Mouse (Mus musculus) spleen, adult 2 months (tissue): ENCODE measurements around the gene Tnfaip8l1. TPM values are rescaled to one million over a fixed set of nuclear protein-coding genes. Genes with fewer than 3 reads are reported as not detected.

Experiments
- DNase-seq, 2 experiments: peaks; one replicate each; pipeline versions ENCODE4 v3.0.0 to v3.0.0-alpha.2; 2012 to 2021; ENCODE audit warnings: low spot score in 2 of 2, low read depth in 1 of 2
- H3K27ac ChIP-seq: fragments of 200-500 bp; 2 replicates; pipeline ENCODE4 v1.5.1; 2012; ENCODE audit warnings: low read length, inconsistent platforms; ENCODE audit not compliant: insufficient read depth
- H3K27me3 ChIP-seq: fragments of 200-500 bp; 2 replicates; pipeline ENCODE4 v1.6.1; 2012; ENCODE audit warnings: mild to moderate bottlenecking, moderate library complexity, low read length, inconsistent platforms; ENCODE audit not compliant: control insufficient read depth, insufficient read depth
- H3K36me3 ChIP-seq: fragments of 200-500 bp; 2 replicates; pipeline ENCODE4 v1.6.1; 2012; ENCODE audit warnings: mild to moderate bottlenecking, low read length, inconsistent platforms; ENCODE audit not compliant: control insufficient read depth, insufficient read depth
- H3K4me1 ChIP-seq: fragments of 200-500 bp; 2 replicates; pipeline ENCODE4 v1.6.1; 2011; ENCODE audit warnings: inconsistent platforms; ENCODE audit not compliant: control insufficient read depth, insufficient read depth, insufficient read length
- H3K4me3 ChIP-seq: fragments of 200-500 bp; 2 replicates; pipeline ENCODE4 v1.5.1; 2011; ENCODE audit warnings: mild to moderate bottlenecking, inconsistent platforms; ENCODE audit not compliant: insufficient read depth, insufficient read length; ENCODE audit errors: extremely low read depth
- CTCF ChIP-seq: fragments of 200-500 bp; IDR thresholded peaks from 2 replicates; pipeline ENCODE4 v1.5.1; 2011; ENCODE audit warnings: mild to moderate bottlenecking, inconsistent platforms; ENCODE audit not compliant: insufficient read depth, insufficient read length, insufficient replicate concordance; ENCODE audit errors: extremely low read depth
- POLR2A ChIP-seq: fragments of 200-500 bp; IDR thresholded peaks from 2 replicates; pipeline ENCODE4 v1.6.1; 2011; ENCODE audit warnings: low read depth, low read length, inconsistent platforms
- WGBS: fragments of 180-500 bp; shearing (Covaris S2); methylation state at CpG from one replicate; pipeline ENCODE4 v1.1.7; 2018; 5-methylcytosine and 5-hydroxymethylcytosine counted together
- polyA plus RNA-seq: library from polyadenylated mRNA; depleted of rRNA; stranded (reverse); fragments of >200 nt; gene quantifications from 2 replicates; pipeline ENCODE4 v1.2.3, GENCODE M21; 2012

The Tnfaip8l1 gene
- polyA plus RNA-seq, 1 experiment = 7.3 TPM

- peaks cover 6% of the 10 kb centered on the region for H3K4me1 ChIP-seq
- no peak overlapping the region for H3K4me3 ChIP-seq
- no peak for DNase-seq
- 59% methylated on average over 9 of the region's 9 CpGs for WGBS
- H3K36me3 ChIP-seq = no peaks in the 10 kb centered on the region
- H3K27me3 ChIP-seq = 0 out of 2 replicates have a peak, but pooled peaks cover 1% of the 10 kb centered on the region
- no peak overlapping the region for H3K27ac ChIP-seq
- no peak for TF ChIP-seq CTCF
- no peak for TF ChIP-seq POLR2A
These were observed 16.1 kb upstream of the Tnfaip8l1 start for GRCm38 (mm10) chr17:56146131-56146530.

GRCm38 (mm10) chr17:56147420-56147819, 14.9 kb upstream of the Tnfaip8l1 start:
- TF ChIP-seq POLR2A = no peak
- DNase-seq = no peak
- no peak overlapping the region for H3K27ac ChIP-seq
- 51% methylated on average over 12 of the region's 12 CpGs for WGBS
- H3K36me3 ChIP-seq = no peaks in the 10 kb centered on the region
- no peaks in the 10 kb centered on the region for H3K27me3 ChIP-seq
- H3K4me3 ChIP-seq = no peak overlapping the region
- peaks cover 6% of the 10 kb centered on the region for H3K4me1 ChIP-seq

- H3K27me3 ChIP-seq = no peaks in the 10 kb centered on the region
- H3K36me3 ChIP-seq = no peaks in the 10 kb centered on the region
- no peak overlapping the region for H3K27ac ChIP-seq
- H3K4me1 ChIP-seq = peaks cover 6% of the 10 kb centered on the region
- DNase-seq = peak; percentile 31 to 44
- TF ChIP-seq POLR2A = no peak
- TF ChIP-seq CTCF = no peak
- 22% methylated on average over 9 of the region's 9 CpGs for WGBS
- peak overlapping the region; percentile 46; the same call in 1 of the 2 replicates for H3K4me3 ChIP-seq
These were observed 14.0 kb upstream of the Tnfaip8l1 start for GRCm38 (mm10) chr17:56148280-56148679.

- TF ChIP-seq CTCF = no peak
- TF ChIP-seq POLR2A = no peak
- no peaks in the 10 kb centered on the region for H3K27me3 ChIP-seq
- whole genome bisulfite sequencing = 8% methylated on average over 30 of the region's 30 CpGs
These were observed 13.3 kb upstream of the Tnfaip8l1 start for GRCm38 (mm10) chr17:56148790-56149618.

GRCm38 (mm10) chr17:56149897-56150296, 12.4 kb upstream of the Tnfaip8l1 start:
- Histone ChIP-seq H3K4me3 (no peak overlapping the region), H3K27me3 (no peaks in the 10 kb centered on the region), H3K27ac (no peak overlapping the region), H3K4me1 (peaks cover 6% of the 10 kb centered on the region), H3K36me3 (no peaks in the 10 kb centered on the region)
- no peak for DNase-seq
- 31% methylated on average over 2 of the region's 2 CpGs for WGBS
- TF ChIP-seq POLR2A (no peak), CTCF (no peak)

More at GRCm38 (mm10) chr17:56148790-56149618, 13.3 kb upstream of the Tnfaip8l1 start:
- Histone ChIP-seq H3K36me3 (no peaks in the 10 kb centered on the region), H3K4me1 (peaks cover 6% of the 10 kb centered on the region), H3K27ac (no peak overlapping the region), H3K4me3 (peak overlapping the region; percentile 46)
- no peak for DNase-seq

GRCm38 (mm10) chr17:56153643-56154042, 8.6 kb upstream of the Tnfaip8l1 start:
- H3K27me3 ChIP-seq = peaks cover 1% of the 10 kb centered on the region; the same call in 1 of the 2 replicates
- H3K36me3 ChIP-seq = no peaks in the 10 kb centered on the region
- no peaks in the 10 kb centered on the region; the same call in none of the 2 replicates for H3K4me1 ChIP-seq
- 57% methylated on average over 9 of the region's 9 CpGs for WGBS
- no peak overlapping the region for H3K4me3 ChIP-seq
- no peak overlapping the region for H3K27ac ChIP-seq
- no peak for DNase-seq
- TF ChIP-seq CTCF (no peak), POLR2A (no peak)

- Histone ChIP-seq H3K4me1 (no peaks in the 10 kb centered on the region; the same call in 1 of the 2 replicates), H3K27ac (no peak overlapping the region), H3K36me3 (no peaks in the 10 kb centered on the region), H3K4me3 (no peak overlapping the region), H3K27me3 (peaks cover 1% of the 10 kb centered on the region; the same call in 1 of the 2 replicates)
- no peak for DNase-seq
- 3% methylated on average over 9 of the region's 9 CpGs for WGBS
- TF ChIP-seq CTCF (peak; percentile 81), POLR2A (no peak)
These were observed 2.5 kb upstream of the Tnfaip8l1 start for GRCm38 (mm10) chr17:56159729-56160128.
